Mouse (Mus musculus) midbrain, embryonic 16.5 days (tissue): ENCODE results near the gene Prkaca. TPM values are rescaled to one million over a fixed set of nuclear protein-coding genes. Genes with fewer than 3 reads are reported as not detected.

ENCODE experiments used
- ATAC-seq: fragments of 200-750 bp; cut with Nextera tagmentation; 2 replicates; pipeline ENCODE4 v1.8.0; 2017; ENCODE audit warnings: moderate TSS enrichment
- H3K27ac ChIP-seq: fragments of 300-500 bp; sonication (generic); 2 replicates; pipeline ENCODE4 v1.5.1; 2014; ENCODE audit warnings: mild to moderate bottlenecking, low read length, mixed read lengths
- H3K27me3 ChIP-seq: fragments of 300-500 bp; sonication (generic); 2 replicates; pipeline ENCODE4 v1.6.1; 2014; ENCODE audit warnings: low read depth, low read length, mixed read lengths; ENCODE audit not compliant: control insufficient read depth, insufficient read depth
- H3K36me3 ChIP-seq: fragments of 300-500 bp; sonication (generic); 2 replicates; pipeline ENCODE4 v1.6.1; 2014; ENCODE audit warnings: mild to moderate bottlenecking, low read length, moderate library complexity, mixed read lengths; ENCODE audit not compliant: control insufficient read depth, insufficient read depth
- H3K4me1 ChIP-seq: fragments of 300-500 bp; sonication (generic); 2 replicates; pipeline ENCODE4 v1.6.1; 2014; ENCODE audit warnings: mild to moderate bottlenecking, low read length, mixed read lengths; ENCODE audit not compliant: control insufficient read depth, insufficient read depth
- H3K4me2 ChIP-seq: fragments of 300-500 bp; sonication (generic); 2 replicates; pipeline ENCODE4 v1.6.1; 2014; ENCODE audit warnings: mild to moderate bottlenecking, low read length, mixed read lengths
- H3K4me3 ChIP-seq: fragments of 300-500 bp; sonication (generic); 2 replicates; pipeline ENCODE4 v1.5.1; 2014; ENCODE audit warnings: low read depth, mild to moderate bottlenecking, low read length, moderate library complexity, mixed read lengths
- H3K9ac ChIP-seq: fragments of 300-500 bp; sonication (generic); 2 replicates; pipeline ENCODE4 v1.6.1; 2014; ENCODE audit warnings: low read depth, low read length, mixed read lengths
- H3K9me3 ChIP-seq: fragments of 300-500 bp; sonication (generic); replicated peaks from 2 replicates; pipeline ENCODE4 v1.6.1; 2014; ENCODE audit warnings: mild to moderate bottlenecking, low read length, mixed read lengths; ENCODE audit not compliant: control insufficient read depth, poor library complexity, severe bottlenecking
- WGBS: fragments of 180-500 bp; shearing (Covaris S2); extraction: QIAGEN DNeasy Blood & Tissue Kit; methylation state at CpG from one replicate; pipeline ENCODE4 v1.1.7; 2014; 5-methylcytosine and 5-hydroxymethylcytosine counted together
- polyA plus RNA-seq: library from polyadenylated mRNA; unstranded; fragments of >200 nt; fragmentation: Nextera tagmentation; extraction: Ambion mirVana; gene quantifications from 2 replicates; pipeline ENCODE4 v1.2.1, GENCODE M21; 2015

The Prkaca gene
- polyA plus RNA-seq, 1 experiment from 2014 or later = 231 TPM

- Histone ChIP-seq H3K9me3 (no peaks in the 10 kb centered on the region), H3K9ac (no peak overlapping the region), H3K4me1 (no peaks in the 10 kb centered on the region; the same call in 1 of the 2 replicates), H3K4me3 (no peak overlapping the region), H3K27ac (no peak overlapping the region), H3K27me3 (peaks cover 12% of the 10 kb centered on the region), H3K4me2 (no peak overlapping the region), H3K36me3 (no peaks in the 10 kb centered on the region)
- 86% methylated on average over 9 of the region's 9 CpGs for WGBS
- ATAC-seq = no peak
Observed at GRCm38 (mm10) chr8:84019738-84020137, 46.9 kb downstream of the Prkaca start.

- WGBS = 9% methylated on average over 18 of the region's 18 CpGs
- H3K27ac ChIP-seq = no peak within 1 kb of the TSS
- H3K4me3 ChIP-seq = no peak within 1 kb of the TSS
- peaks cover 12% of the 10 kb centered on the region for H3K27me3 ChIP-seq
- H3K9me3 ChIP-seq = no peaks in the 10 kb centered on the region
- ATAC-seq = no peak
- H3K9ac ChIP-seq = no peak within 1 kb of the TSS
- H3K4me2 ChIP-seq = no peak within 1 kb of the TSS
- no peaks in the 10 kb centered on the region for H3K36me3 ChIP-seq
- H3K4me1 ChIP-seq = peaks cover 5% of the 10 kb centered on the region; the same call in 1 of the 2 replicates
Observed at GRCm38 (mm10) chr8:84021096-84021495, 48.3 kb downstream of the Prkaca start, which contains the start of gene Palm3. Gene Palm3 (plus strand): TSS chr8:84021471.

- no peaks in the 10 kb centered on the region for H3K36me3 ChIP-seq
- no peak overlapping the region for H3K27ac ChIP-seq
- H3K4me2 ChIP-seq = no peak overlapping the region
- H3K4me1 ChIP-seq = peaks cover 5% of the 10 kb centered on the region; the same call in 1 of the 2 replicates
- 37% methylated on average over 12 of the region's 12 CpGs for WGBS
- H3K4me3 ChIP-seq = no peak overlapping the region
- peaks cover 13% of the 10 kb centered on the region for H3K27me3 ChIP-seq
- ATAC-seq = no peak
- H3K9me3 ChIP-seq = no peaks in the 10 kb centered on the region
- H3K9ac ChIP-seq = no peak overlapping the region
Observed at GRCm38 (mm10) chr8:84021569-84021968, 48.8 kb downstream of the Prkaca start.

- no peak overlapping the region for H3K4me3 ChIP-seq
- WGBS = 57% methylated on average over 5 of the region's 5 CpGs
- H3K9ac ChIP-seq = no peak overlapping the region
- H3K9me3 ChIP-seq = no peaks in the 10 kb centered on the region
- peaks cover 5% of the 10 kb centered on the region; the same call in 1 of the 2 replicates for H3K4me1 ChIP-seq
- H3K36me3 ChIP-seq = no peaks in the 10 kb centered on the region
- H3K27me3 ChIP-seq = peaks cover 21% of the 10 kb centered on the region
- no peak overlapping the region for H3K27ac ChIP-seq
- H3K4me2 ChIP-seq = no peak overlapping the region
- ATAC-seq = no peak
Observed at GRCm38 (mm10) chr8:84023085-84023484, 50.3 kb downstream of the Prkaca start.

- WGBS = 63% methylated on average over 1 of the region's 1 CpGs
- Histone ChIP-seq H3K4me3 (no peak overlapping the region), H3K4me2 (no peak overlapping the region), H3K36me3 (no peaks in the 10 kb centered on the region), H3K27me3 (peaks cover 26% of the 10 kb centered on the region), H3K9me3 (no peaks in the 10 kb centered on the region), H3K4me1 (peaks cover 5% of the 10 kb centered on the region; the same call in 1 of the 2 replicates), H3K9ac (no peak overlapping the region), H3K27ac (no peak overlapping the region)
- ATAC-seq = no peak
Observed at GRCm38 (mm10) chr8:84023631-84024030, 50.8 kb downstream of the Prkaca start.

- H3K4me3 ChIP-seq = no peak overlapping the region
- H3K27me3 ChIP-seq = peaks cover 27% of the 10 kb centered on the region
- WGBS = 14% methylated on average over 10 of the region's 10 CpGs
- no peaks in the 10 kb centered on the region for H3K36me3 ChIP-seq
- H3K27ac ChIP-seq = no peak overlapping the region
- no peak for ATAC-seq
- no peaks in the 10 kb centered on the region for H3K9me3 ChIP-seq
- peaks cover 5% of the 10 kb centered on the region; the same call in 1 of the 2 replicates for H3K4me1 ChIP-seq
- no peak overlapping the region for H3K4me2 ChIP-seq
- H3K9ac ChIP-seq = no peak overlapping the region
Observed at GRCm38 (mm10) chr8:84024171-84024570, 51.4 kb downstream of the Prkaca start.

GRCm38 (mm10) chr8:84025863-84026262 lies 53.1 kb downstream of the Prkaca start:
- peaks cover 5% of the 10 kb centered on the region; the same call in 1 of the 2 replicates for H3K4me1 ChIP-seq
- under 1% methylated on average over 41 of the region's 41 CpGs for WGBS
- H3K4me3 ChIP-seq = peak overlapping the region; percentile 57
- H3K9ac ChIP-seq = peak overlapping the region; percentile 77
- ATAC-seq = peak; percentile 70
- H3K36me3 ChIP-seq = no peaks in the 10 kb centered on the region
- peaks cover 21% of the 10 kb centered on the region for H3K27me3 ChIP-seq
- peak overlapping the region; percentile 97 for H3K4me2 ChIP-seq
- no peaks in the 10 kb centered on the region for H3K9me3 ChIP-seq
- H3K27ac ChIP-seq = no peak overlapping the region

GRCm38 (mm10) chr8:84027449-84027848 lies 54.7 kb downstream of the Prkaca start:
- Histone ChIP-seq H3K36me3 (no peaks in the 10 kb centered on the region), H3K4me2 (no peak overlapping the region), H3K27me3 (peaks cover 15% of the 10 kb centered on the region), H3K4me3 (no peak overlapping the region), H3K4me1 (peaks cover 5% of the 10 kb centered on the region; the same call in 1 of the 2 replicates), H3K27ac (no peak overlapping the region), H3K9ac (no peak overlapping the region), H3K9me3 (no peaks in the 10 kb centered on the region)
- ATAC-seq = no peak
- 9% methylated on average over 10 of the region's 10 CpGs for WGBS

- Histone ChIP-seq H3K4me2 (no peak overlapping the region), H3K4me3 (no peak overlapping the region), H3K27ac (no peak overlapping the region), H3K9me3 (no peaks in the 10 kb centered on the region), H3K9ac (no peak overlapping the region), H3K27me3 (peaks cover 15% of the 10 kb centered on the region), H3K4me1 (peaks cover 5% of the 10 kb centered on the region; the same call in 1 of the 2 replicates), H3K36me3 (no peaks in the 10 kb centered on the region)
- 96% methylated on average over 5 of the region's 5 CpGs for WGBS
- no peak for ATAC-seq
Observed at GRCm38 (mm10) chr8:84029272-84029671, 56.5 kb downstream of the Prkaca start.
